Mouse (Mus musculus) layer of hippocampus, adult 18-20 months (tissue): ENCODE results near the gene Foxn1. TPM values are rescaled to one million over a fixed set of nuclear protein-coding genes. Genes with fewer than 3 reads are reported as not detected.

ENCODE experiments used
- DNase-seq, 2 experiments: peaks; one replicate each; pipeline ENCODE4 v3.0.0; 2022; ENCODE audit warnings: low spot score in 2 of 2
- long read RNA-seq: library from polyadenylated mRNA; stranded (forward); transcript quantifications from one replicate; pipeline ENCODE4 v2.0.0, GENCODE M21; 2021
- total RNA-seq, 2 experiments: library from RNA; stranded (reverse); gene quantifications; 2 replicates each; pipeline ENCODE4 v1.2.3; 2021

Gene Foxn1
- total RNA-seq = not detected
- long read RNA-seq = 0 reads

DNA sequence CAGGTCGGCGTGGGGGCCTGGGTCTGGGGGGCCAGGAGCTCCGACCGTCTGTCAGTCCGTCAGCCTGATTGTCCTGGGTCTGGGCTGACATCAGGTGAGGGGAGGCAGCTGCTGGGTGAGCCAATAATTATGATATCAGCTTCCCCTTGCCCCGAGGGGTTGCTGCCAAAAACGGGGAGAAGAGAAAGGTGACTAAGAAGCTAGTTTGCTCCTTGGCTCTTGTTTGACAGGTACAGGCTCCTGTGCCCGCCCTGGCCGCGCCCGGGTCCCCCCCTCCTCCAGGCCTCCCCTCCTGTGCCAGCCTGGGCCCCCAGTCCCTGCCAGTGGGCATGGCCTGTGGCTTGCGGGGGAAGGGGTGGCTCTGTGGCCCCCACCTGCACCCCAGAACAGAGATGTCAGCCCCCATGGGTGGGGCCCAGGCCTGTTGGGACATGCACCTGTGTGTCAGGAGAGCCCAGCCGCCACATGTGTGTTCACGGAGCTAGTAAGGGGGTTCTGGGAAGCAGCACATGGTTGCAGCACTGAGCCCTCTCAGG is at the start of gene Foxn1:
Gene Foxn1, minus strand, starts transcription at position 51 of the 536 bp plus-strand sequence.
- no peak for DNase-seq

- no peak for DNase-seq
Measured at GRCm38 (mm10) chr11:78435776-78436349, 49.5 kb upstream of the Foxn1 start.

- no peak for DNase-seq
Measured at GRCm38 (mm10) chr11:78434052-78434451, 47.7 kb upstream of the Foxn1 start.

- DNase-seq = no peak
Measured at GRCm38 (mm10) chr11:78431176-78431575, 44.8 kb upstream of the Foxn1 start.

DNA sequence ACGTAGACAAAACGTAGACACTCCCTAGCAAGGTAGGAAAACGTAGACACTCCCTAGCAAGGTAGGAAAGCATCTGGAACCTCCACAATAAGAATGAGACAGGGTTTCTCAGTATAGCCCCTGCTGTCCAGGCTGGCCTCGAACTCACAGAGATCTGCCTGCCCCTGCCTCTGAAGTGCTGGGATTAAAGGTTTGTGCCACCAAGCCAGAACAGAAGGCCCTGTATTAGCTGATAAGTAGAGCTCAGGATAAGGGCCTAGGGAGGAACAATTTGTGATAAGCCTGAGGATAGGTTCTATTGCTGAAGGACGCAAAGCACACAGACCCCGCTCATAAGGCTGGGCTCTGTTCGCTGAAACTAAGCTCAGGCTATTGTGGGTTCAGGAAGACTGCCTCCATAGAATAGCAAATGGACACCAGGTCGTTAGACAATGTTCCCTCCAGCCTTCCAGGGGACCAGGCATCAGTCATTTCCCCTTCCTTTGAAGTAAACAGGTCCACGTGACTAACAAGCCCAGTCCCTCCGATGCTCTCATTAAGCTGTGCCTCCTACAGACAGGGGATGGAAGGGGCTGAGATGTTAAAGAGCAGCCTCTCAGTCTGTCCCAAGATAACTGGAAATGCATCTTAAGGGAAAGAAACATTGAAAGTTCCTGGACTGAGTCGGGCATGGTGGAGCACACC is 44.0 kb upstream of the Foxn1 start:
- DNase-seq = no peak

GRCm38 (mm10) chr11:78428309-78428708 is 42.0 kb upstream of the Foxn1 start:
- DNase-seq = no peak

DNA sequence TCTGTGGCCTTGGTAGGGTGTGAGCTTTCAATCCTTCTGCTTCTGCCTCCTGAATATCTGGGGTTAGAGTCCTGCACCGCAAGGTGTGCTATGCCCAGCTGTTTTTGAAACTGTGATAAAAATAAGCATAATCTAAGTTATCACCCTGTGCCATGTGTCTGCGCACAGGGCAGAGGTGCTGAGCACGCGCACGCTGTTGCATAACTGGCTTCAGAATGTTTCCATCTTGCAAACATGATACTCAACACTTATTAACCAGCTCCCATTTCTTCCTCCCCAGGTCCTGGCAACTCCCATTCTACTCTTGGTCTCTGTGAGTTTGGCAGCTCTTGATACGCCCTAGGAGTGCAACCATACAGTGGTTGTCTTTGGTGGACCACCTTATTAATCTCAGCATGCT is 41.3 kb upstream of the Foxn1 start:
- no peak for DNase-seq

GRCm38 (mm10) chr11:78425572-78425971 is 39.2 kb upstream of the Foxn1 start:
- DNase-seq = no peak

DNA sequence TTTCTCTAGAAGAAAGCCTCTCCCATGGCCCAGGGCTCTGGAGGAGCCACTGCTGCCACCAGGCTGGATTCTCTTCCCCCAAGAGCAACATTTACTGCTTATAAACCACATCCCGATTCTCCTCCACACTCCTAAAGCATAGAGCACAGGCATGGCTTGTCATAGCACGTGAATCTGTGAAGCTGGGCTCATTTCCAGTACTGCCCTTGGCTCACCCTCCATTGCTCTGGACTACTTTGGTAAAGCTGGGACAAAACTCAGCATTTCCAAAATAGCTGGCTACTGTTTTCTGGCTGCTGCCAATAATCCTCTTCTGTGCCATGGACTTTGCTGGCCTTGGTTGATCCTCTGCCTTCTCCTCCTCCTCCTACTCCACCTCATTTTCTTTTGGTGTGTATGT is 38.0 kb upstream of the Foxn1 start:
- DNase-seq = peak in 1 of 2 experiments; percentile 43

- DNase-seq = no peak
Measured at GRCm38 (mm10) chr11:78422055-78422819, 35.9 kb upstream of the Foxn1 start, which contains the start of gene Slc13a2. Gene Slc13a2 (minus strand): TSS chr11:78422217.

DNA sequence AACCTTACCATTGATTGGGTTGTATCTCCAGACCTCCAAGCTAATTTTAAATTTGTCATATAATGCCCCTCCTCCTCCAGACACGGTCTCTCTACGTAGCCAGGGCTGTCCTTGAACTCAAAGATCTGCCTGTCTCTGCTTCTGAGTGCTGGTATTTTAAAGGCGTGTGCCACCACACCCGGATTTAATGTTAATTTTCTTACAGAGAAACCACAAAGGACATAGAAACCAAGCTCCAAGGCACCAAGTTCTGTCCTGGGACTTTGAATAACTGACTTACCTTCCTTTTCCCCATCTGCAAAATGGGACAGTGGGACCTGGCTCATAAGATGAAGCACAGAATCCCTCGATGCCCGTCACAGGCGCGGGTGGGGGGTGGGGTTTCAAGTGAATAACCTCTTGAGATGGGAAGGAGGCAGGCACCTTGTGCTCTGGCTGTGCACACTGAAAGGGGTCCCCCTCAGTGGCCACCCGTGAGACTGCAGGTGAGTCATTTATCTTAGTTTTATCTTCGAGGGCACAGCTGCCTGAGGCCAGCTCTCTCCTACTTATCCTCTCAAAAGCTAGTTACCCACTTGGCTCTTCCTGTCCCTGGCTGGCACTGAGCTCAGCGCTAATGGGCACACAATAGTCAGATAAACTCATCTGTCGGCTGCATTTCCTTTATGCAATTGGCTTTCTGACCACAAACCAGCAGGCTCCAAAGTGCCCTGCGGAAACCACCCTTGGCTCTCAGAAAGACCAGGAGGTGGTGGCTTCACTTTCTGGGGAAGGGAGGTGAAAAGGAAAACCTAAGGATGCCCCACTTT is 35.0 kb upstream of the Foxn1 start:
- no peak for DNase-seq

GRCm38 (mm10) chr11:78420263-78420889 is 34.0 kb upstream of the Foxn1 start:
- no peak for DNase-seq

DNA sequence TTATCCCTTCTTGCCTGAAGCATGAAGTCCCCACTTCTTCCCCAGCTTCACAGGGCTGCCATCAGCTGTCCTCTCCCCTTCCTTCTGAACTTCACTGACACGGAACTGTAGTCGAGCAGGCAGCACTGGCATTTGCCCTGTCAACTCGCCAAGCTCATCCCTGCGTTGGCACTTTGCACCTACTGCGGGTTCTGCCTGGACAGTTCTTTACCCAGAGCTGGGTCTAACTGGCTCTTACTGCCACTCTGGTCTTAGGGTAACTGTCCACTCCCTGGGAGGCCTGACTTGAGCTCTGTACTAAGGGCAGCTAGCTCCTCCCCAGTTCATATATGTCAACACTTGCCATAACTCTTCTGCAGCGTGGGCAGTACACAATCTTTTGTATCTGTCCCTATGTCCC is 30.5 kb upstream of the Foxn1 start:
- DNase-seq = no peak

GRCm38 (mm10) chr11:78412861-78413260 is 26.5 kb upstream of the Foxn1 start:
- DNase-seq = peak in 1 of 2 experiments; percentile 17

DNA sequence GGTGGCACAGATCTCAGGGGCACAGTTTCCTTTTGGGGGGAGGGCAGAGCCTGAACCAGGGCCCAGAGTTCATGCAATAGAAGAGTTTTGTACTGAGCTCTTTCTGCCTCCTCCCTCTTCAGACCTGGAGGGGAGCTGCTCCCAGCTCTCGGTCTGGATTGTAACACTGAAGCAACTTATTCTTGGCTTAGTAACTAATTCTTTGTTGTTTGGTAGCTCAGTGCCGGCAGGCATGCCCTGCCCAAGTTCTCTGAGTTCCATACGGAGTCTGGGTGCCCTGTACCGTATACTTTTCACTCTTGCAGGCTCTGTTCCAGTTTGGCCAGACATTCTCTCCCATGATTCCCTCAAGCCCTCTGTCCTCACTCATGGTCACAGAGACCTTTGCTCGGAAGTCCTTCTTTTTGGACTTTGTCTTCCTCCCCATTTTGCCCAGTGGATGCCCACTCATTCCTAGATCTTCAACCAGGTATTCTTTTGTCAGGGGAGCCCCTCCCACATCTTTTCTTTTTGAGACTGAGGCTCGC is 26.0 kb upstream of the Foxn1 start:
- DNase-seq = no peak

- peak in 1 of 2 experiments; percentile 34 for DNase-seq
Measured at GRCm38 (mm10) chr11:78411606-78412323, 25.4 kb upstream of the Foxn1 start.

DNA sequence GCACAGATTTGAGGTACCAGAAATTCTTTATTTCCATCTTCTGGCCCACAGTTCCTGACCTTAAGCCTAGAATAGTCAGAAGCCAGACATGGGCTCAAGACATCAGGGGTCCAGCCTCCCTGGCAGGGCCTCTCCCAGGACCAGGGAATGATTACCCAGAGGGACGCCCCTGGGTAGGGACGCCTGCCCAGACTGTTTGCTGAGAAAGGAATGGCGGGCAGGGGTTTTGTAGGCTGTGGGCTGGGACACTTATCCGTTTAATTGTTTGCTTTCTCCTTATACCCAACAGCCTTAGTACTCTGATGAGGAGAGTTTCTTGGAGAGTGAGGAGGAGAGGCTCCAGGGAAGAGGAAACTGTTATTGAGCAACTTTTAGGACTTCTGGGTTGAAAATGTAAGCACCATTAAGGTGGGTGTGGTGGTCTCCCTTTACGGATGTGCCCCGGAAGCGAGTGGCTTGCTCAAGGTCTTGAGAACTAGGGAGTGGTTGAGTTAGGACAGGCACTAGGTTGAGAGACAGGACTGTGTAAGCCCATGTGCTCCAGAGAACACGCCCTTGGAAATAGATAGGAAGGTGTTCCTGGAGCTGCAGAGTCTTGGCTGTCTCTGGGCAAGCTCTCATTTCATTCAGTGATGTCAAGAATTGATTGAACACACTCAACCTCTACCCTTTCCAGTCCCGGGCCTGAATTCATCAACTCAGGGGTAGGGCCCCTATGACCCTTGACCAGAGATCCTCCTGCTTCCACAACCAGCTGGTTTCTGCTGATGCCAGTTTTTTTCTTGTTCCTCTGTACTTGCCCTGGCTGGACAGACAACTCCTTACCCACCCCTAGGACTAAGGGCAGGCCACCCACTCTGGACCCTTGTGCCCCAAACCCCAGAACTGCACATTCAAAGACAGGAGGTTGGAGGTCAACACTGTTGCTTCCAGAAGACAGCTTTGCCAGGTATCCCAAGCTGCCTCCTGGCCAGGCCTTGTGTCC is 22.2 kb upstream of the Foxn1 start:
- DNase-seq = no peak

GRCm38 (mm10) chr11:78402062-78402461 is 15.7 kb upstream of the Foxn1 start:
- no peak for DNase-seq
